Mouse (Mus musculus) intestine, embryonic 16.5 days (tissue): Measurements from ENCODE around the gene Ap3d1. TPM values are rescaled to one million over a fixed set of nuclear protein-coding genes. Genes with fewer than 3 reads are reported as not detected.

Experiments used
- ATAC-seq: fragments of 200-750 bp; cut with Nextera tagmentation; 2 replicates; pipeline ENCODE4 v1.8.0; 2017; ENCODE audit warnings: moderate TSS enrichment, moderate library complexity
- H3K27ac ChIP-seq: fragments of 300-500 bp; sonication (generic); 2 replicates; pipeline ENCODE4 v1.5.1; 2014; ENCODE audit warnings: mild to moderate bottlenecking, low read length
- H3K27me3 ChIP-seq: fragments of 300-500 bp; sonication (generic); replicated peaks from 2 replicates; pipeline ENCODE4 v1.6.1; 2014; ENCODE audit warnings: low read length, control low read depth, mixed read lengths; ENCODE audit not compliant: control insufficient read depth, insufficient read depth
- H3K36me3 ChIP-seq: fragments of 300-500 bp; sonication (generic); 2 replicates; pipeline ENCODE4 v1.6.1; 2014; ENCODE audit warnings: low read length, control low read depth; ENCODE audit not compliant: control insufficient read depth, insufficient read depth
- H3K4me1 ChIP-seq: fragments of 300-500 bp; sonication (generic); 2 replicates; pipeline ENCODE4 v1.6.1; 2014; ENCODE audit warnings: low read length, control low read depth, mixed read lengths; ENCODE audit not compliant: control insufficient read depth, insufficient read depth
- H3K4me2 ChIP-seq: fragments of 300-500 bp; sonication (generic); 2 replicates; pipeline ENCODE4 v1.6.1; 2014; ENCODE audit warnings: low read depth, low read length, control low read depth
- H3K4me3 ChIP-seq: fragments of 300-500 bp; sonication (generic); 2 replicates; pipeline ENCODE4 v1.5.1; 2014; ENCODE audit warnings: mild to moderate bottlenecking, low read length
- H3K9ac ChIP-seq: fragments of 300-500 bp; sonication (generic); 2 replicates; pipeline ENCODE4 v1.6.1; 2014; ENCODE audit warnings: low read depth, low read length
- H3K9me3 ChIP-seq: fragments of 300-500 bp; sonication (generic); 2 replicates; pipeline ENCODE4 v1.6.1; 2016; ENCODE audit warnings: low read length, control low read depth; ENCODE audit not compliant: control insufficient read depth
- WGBS: fragments of 180-500 bp; shearing (Covaris S2); extraction: QIAGEN DNeasy Blood & Tissue Kit; methylation state at CpG from one replicate; pipeline ENCODE4 v1.1.7; 2014; 5-methylcytosine and 5-hydroxymethylcytosine counted together
- polyA plus RNA-seq: library from polyadenylated mRNA; unstranded; fragments of >200 nt; fragmentation: Nextera tagmentation; extraction: Ambion mirVana; gene quantifications from 2 replicates; pipeline ENCODE4 v1.2.1, GENCODE M21; 2015

The Ap3d1 gene
- polyA plus RNA-seq, 1 experiment from 2014 or later: 57.9 TPM

DNA sequence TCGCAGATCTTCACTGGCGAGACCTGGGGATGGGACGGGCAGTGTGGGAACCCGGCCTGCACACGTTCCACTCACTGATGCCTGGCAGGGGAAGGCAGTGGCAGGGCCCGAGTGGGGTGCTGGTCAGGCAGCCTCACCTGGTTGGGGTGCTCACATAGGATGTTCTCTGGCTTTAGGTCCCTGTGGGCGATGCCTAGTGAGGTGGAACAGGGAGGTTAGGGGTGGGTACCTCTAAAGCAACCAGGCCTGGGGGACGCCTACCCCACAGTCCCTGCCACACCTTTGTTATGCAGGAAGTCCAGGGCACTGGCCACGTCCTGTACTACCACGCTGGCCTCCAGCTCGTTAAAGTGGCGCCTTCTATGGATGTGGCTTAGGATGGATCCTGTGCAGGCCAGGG is 73.0 kb downstream of the Ap3d1 start:
- H3K9me3 ChIP-seq: no peaks in the 10 kb centered on the region
- WGBS: 86% methylated on average over 12 of the region's 12 CpGs
- no peak for ATAC-seq
- no peak overlapping the region for H3K4me3 ChIP-seq
- no peak overlapping the region for H3K4me2 ChIP-seq
- no peaks in the 10 kb centered on the region for H3K27me3 ChIP-seq
- H3K4me1 ChIP-seq: peaks cover 45% of the 10 kb centered on the region
- H3K9ac ChIP-seq: no peak overlapping the region
- peaks cover 46% of the 10 kb centered on the region for H3K36me3 ChIP-seq
- no peak overlapping the region for H3K27ac ChIP-seq

DNA sequence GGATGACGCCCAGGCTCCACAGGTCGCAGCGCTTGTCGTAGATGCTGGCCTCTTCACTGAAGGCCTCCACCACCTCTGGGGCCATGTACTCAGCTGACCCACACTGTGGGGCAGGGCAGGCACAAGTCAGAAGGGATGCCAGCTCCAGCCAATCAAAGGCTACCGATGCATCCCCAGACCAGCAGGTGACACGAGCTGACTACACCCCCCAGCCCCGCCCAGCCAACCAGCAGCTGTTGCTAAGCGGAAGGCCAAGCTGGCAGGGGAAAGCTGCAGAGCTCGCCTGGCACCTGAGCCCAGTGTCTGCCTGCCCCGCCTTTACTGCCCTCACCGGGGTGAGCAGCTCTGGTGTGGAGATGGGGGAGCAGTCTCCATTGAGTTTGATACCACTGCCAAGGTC is 73.5 kb downstream of the Ap3d1 start:
- WGBS: 78% methylated on average over 11 of the region's 11 CpGs
- Histone ChIP-seq H3K4me1 (peaks cover 45% of the 10 kb centered on the region), H3K27ac (no peak overlapping the region), H3K9me3 (no peaks in the 10 kb centered on the region), H3K4me2 (no peak overlapping the region), H3K27me3 (no peaks in the 10 kb centered on the region), H3K36me3 (peaks cover 46% of the 10 kb centered on the region), H3K9ac (no peak overlapping the region), H3K4me3 (no peak overlapping the region)
- no peak for ATAC-seq

DNA sequence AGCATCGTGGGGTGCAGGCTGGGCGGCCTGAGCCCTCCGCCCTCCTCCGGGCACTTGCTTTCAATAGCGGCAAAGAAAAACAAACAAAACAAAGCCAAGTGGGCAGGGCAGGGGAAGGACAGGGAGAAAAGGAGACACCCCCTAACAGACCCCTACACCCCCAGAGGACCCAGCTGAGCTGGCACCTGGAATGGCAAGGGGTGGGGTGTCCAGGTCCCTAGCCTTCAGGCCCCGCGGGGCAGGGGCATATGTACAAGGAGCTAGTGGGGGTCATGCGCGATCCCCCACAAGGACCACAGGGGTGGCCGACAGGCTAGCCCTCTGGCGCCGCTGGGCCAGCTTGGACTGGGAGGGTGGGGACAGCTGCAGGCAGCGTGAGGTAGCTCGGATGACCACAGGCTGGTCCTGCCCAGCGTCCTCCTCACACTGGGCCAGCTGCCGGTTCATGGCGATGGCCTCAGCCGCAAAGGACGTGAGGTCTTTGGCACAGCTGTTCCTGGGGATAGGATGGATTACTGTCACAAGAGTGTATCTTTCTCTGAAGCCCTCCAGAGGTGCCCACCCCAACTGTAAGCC is 75.1 kb downstream of the Ap3d1 start:
- no peak overlapping the region for H3K9ac ChIP-seq
- no peaks in the 10 kb centered on the region for H3K9me3 ChIP-seq
- 82% methylated on average over 19 of the region's 19 CpGs for WGBS
- no peak overlapping the region for H3K4me2 ChIP-seq
- ATAC-seq: no peak
- H3K27ac ChIP-seq: no peak overlapping the region
- H3K36me3 ChIP-seq: peaks cover 45% of the 10 kb centered on the region
- H3K27me3 ChIP-seq: no peaks in the 10 kb centered on the region
- H3K4me1 ChIP-seq: peaks cover 29% of the 10 kb centered on the region
- no peak overlapping the region for H3K4me3 ChIP-seq

DNA sequence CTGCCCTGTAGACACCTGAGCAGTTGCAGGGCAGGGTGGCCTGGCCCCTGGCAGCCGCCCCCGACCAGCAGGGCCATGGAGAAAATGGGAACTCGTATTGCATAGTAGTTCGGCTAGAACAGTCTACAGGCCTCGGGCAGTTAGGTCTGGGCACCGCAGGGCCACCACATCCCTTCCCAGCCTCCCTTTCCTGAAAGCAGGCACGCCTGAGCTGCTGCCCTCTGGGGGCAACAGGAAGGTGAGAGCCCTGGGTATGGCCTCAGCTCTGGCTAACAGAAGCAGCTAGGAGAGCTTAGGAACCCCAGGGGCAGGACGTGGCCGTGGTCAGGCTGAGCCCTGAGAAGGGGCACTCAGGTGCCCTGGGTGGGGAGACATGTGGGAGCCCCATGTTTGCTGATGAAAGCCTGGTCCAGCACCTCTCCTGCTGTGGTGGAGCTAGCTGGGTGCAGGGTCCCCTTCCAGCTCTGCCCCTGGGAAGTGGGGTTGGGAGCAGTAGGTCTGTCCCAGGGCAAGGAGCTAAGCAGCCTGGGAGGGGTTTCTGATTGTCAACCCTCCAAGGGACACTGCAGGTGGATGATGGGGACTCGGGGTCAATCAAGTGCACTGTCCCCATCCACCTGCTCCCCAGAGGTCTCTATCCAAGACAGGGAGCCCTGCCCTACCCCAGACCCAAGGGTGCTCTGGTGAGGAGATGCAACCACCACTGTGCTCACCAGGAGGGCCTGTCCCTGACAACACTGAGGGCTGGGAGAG is 75.9 kb downstream of the Ap3d1 start:
- peaks cover 41% of the 10 kb centered on the region for H3K36me3 ChIP-seq
- ATAC-seq: no peak
- no peak overlapping the region for H3K27ac ChIP-seq
- H3K9me3 ChIP-seq: no peaks in the 10 kb centered on the region
- no peak overlapping the region for H3K4me3 ChIP-seq
- H3K4me2 ChIP-seq: no peak overlapping the region
- H3K4me1 ChIP-seq: peaks cover 28% of the 10 kb centered on the region
- WGBS: 79% methylated on average over 10 of the region's 10 CpGs
- H3K27me3 ChIP-seq: no peaks in the 10 kb centered on the region
- H3K9ac ChIP-seq: 0 out of 2 replicates have a peak overlapping the region, but pooled peaks have one; percentile 16

DNA sequence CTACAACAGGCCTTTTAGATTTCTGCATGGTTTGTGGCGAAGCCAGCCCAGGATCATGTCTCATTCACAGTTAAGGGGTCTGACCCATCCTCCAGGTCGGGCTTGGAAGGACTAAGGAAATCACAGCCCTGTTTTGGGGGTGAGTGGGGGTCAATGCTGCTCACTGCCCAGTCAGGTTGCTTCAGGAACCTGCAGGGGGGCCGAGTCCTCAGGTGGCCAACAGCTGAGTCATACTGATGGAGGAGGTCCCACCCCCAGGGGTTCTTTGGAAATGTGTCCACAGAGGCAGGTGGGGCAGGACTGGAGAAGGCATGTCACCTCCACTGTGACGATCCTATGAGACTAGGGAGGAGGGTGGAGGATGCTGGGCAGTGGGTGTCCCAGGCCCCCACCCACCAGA is 76.6 kb downstream of the Ap3d1 start:
- Histone ChIP-seq H3K4me2 (no peak overlapping the region; the same call in 1 of the 2 replicates), H3K4me1 (peaks cover 28% of the 10 kb centered on the region), H3K9me3 (no peaks in the 10 kb centered on the region), H3K9ac (no peak overlapping the region), H3K27me3 (no peaks in the 10 kb centered on the region), H3K4me3 (no peak overlapping the region), H3K27ac (0 out of 2 replicates have a peak overlapping the region, but pooled peaks have one; percentile 36), H3K36me3 (peaks cover 34% of the 10 kb centered on the region)
- no peak for ATAC-seq
- 67% methylated on average over 4 of the region's 4 CpGs for WGBS

DNA sequence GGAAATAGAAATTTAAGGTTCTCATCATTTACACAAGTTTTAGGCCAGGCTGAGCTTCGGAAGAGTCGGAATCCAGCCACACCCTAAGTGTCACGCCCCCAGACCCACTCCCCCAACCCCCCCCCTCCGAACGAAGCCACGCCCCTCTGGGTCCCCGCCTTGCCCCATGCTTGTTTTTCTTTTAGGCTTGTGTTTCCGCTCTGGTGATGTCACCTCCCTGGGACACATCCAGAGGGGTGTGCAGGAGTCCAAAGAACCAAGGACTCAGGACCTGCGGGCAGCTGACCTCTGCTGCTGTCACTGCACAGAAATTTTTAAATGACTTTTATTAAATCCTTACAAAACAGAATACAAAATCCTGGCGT is 77.1 kb downstream of the Ap3d1 start:
- Histone ChIP-seq H3K4me3 (no peak overlapping the region), H3K27me3 (no peaks in the 10 kb centered on the region), H3K4me1 (peaks cover 28% of the 10 kb centered on the region), H3K27ac (peak overlapping the region; percentile 78), H3K9ac (peak overlapping the region; percentile 56; the same call in 1 of the 2 replicates), H3K4me2 (peak overlapping the region; percentile 31), H3K9me3 (no peaks in the 10 kb centered on the region), H3K36me3 (peaks cover 30% of the 10 kb centered on the region)
- ATAC-seq: peak; percentile 60
- WGBS: 12% methylated on average over 10 of the region's 10 CpGs

DNA sequence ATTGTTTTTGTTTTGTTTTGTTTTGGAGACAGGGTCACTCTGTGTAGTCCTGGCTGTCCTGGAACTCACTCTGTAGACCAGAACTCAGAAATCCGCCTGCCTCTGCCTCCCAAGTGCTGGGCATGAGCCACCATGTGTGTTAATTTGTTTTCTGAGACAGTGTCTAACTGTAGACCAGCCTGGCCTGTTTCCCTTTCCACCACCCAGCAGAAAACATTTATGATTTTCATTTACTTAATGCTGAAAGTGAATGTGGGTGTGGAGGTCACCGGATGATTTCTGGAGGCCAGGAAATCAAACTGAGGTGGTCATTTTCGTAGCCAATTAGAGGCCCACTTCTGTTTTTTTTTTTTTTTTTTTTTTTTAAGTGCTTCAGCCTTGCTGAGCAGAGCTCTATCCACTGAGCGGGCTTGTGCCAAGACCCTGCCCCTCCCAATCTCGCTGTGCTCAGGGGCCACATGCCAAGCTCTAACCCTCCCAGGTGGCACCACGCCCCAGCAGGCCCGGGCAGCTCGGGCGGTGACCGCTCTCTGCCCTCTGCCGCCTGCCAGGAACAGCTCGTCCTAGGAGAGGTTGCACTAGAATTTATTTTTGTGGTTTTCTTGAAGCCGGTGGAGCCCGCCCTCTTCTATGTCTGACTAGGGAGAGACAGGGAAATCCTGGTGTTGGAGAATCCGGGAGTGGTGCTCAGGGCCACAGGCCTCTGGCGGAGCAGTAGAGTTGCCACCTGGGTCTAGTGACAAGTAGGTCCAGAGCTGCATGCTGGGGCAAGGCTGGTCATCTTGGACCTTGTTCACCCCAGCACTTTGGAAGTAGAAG is 77.7 kb downstream of the Ap3d1 start:
- WGBS: 27% methylated on average over 16 of the region's 16 CpGs
- Histone ChIP-seq H3K9ac (peak overlapping the region; percentile 56; the same call in 1 of the 2 replicates), H3K4me2 (peak overlapping the region; percentile 31), H3K4me3 (peak overlapping the region; percentile 13; the same call in 1 of the 2 replicates), H3K4me1 (peaks cover 28% of the 10 kb centered on the region), H3K9me3 (no peaks in the 10 kb centered on the region), H3K36me3 (peaks cover 25% of the 10 kb centered on the region), H3K27ac (peak overlapping the region; percentile 78), H3K27me3 (no peaks in the 10 kb centered on the region)
- ATAC-seq: peak; percentile 51

DNA sequence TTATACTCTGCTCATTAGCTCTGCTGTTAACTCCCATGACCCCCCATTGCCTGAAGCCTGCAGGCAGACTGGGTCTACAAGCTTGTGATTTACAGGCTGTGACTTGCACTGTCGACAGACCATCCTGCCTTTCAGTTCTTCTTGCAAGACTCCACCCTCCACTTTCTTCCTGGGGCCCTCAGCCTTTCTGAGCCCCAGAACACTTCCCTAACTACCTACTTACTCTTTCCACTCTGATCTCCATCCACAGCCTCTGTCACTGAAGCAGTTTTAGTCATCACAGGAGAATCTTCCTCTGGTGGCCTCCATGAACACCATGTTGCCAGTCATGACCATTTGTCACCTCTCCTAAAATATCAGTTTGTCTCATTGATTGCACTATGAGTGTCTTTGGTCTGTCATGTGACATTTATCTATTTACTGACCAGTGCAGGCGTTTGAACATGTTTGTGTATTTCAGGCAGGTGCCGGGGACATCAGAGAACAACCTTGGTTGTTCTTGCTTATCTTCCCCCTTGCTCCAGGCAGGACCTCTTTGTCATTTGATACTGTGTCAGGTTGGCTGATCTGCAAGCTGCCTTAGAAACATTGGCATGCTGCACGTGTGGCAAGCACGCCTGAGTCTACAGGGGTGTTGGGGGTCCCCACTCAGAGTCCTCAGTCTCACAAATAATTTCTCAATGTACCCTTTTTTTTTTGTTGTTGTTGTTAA is 78.4 kb downstream of the Ap3d1 start:
- Histone ChIP-seq H3K36me3 (peaks cover 18% of the 10 kb centered on the region), H3K27ac (no peak overlapping the region), H3K27me3 (no peaks in the 10 kb centered on the region), H3K9ac (no peak overlapping the region), H3K4me2 (no peak overlapping the region), H3K4me1 (peaks cover 29% of the 10 kb centered on the region), H3K4me3 (no peak overlapping the region), H3K9me3 (no peaks in the 10 kb centered on the region)
- 29% methylated on average over 5 of the region's 5 CpGs for WGBS
- ATAC-seq: no peak

DNA sequence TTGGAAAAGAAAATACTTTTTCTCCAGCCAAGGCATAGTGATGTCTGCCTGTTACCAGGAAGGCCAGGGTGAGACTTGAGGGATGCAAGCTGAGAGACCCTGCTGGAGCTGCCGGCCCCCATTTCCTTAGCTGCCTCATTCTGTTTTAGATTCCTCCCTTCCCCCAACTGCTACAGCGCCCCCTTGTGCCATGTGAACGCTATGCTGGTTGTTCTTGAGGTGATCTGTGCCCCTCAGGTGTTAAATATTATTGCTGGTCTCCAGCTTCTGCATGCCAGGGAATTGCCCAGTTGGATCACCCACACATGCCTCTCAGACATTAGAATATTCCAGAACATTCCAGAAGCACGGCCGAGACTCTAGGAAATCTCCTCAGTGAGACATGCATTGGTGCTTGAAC is 80.9 kb downstream of the Ap3d1 start:
- H3K9ac ChIP-seq: no peak overlapping the region
- H3K27ac ChIP-seq: no peak overlapping the region
- no peaks in the 10 kb centered on the region for H3K27me3 ChIP-seq
- H3K4me3 ChIP-seq: no peak overlapping the region
- no peaks in the 10 kb centered on the region for H3K36me3 ChIP-seq
- no peak for ATAC-seq
- 39% methylated on average over 5 of the region's 5 CpGs for WGBS
- no peaks in the 10 kb centered on the region for H3K9me3 ChIP-seq
- no peak overlapping the region for H3K4me2 ChIP-seq
- peaks cover 40% of the 10 kb centered on the region for H3K4me1 ChIP-seq
